Mouse (Mus musculus) lung, postnatal 0 days (tissue): ENCODE data around the gene Ccdc137.
"Not testable (repeated sequence)": the region's sequence is repeated elsewhere in the genome, so short reads cannot be mapped to it uniquely, and the experiment has no call there.

Experiments
- CTCF ChIP-seq: IDR thresholded peaks from 2 replicates; pipeline ENCODE4 v1.5.1; 2016; ENCODE audit warnings: antibody characterized with exemption, mild to moderate bottlenecking
- EP300 ChIP-seq: IDR thresholded peaks from 2 replicates; pipeline ENCODE4 v1.6.1; 2016; ENCODE audit warnings: antibody characterized with exemption, mild to moderate bottlenecking, control low read depth

DNA sequence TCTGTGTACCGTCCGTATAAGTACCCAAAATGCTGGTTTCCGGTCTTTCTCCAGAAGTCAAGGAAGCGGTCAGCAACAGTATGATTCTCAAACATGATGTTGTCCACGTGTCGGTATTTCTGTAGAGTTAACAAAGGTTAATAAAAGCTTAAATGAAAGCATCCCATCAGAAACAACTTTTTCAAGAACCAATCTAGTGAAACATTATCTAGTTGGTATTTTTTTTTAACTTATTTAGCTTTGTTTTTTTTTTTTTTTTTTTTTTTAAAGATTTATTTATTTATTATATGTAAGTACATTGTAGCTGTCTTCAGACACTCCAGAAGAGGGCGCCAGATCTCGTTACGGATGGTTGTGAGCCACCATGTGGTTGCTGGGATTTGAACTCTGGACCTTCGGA, 44.3 kb upstream of the Ccdc137 start:
- not testable (repeated sequence) for TF ChIP-seq EP300, CTCF
